Mouse (Mus musculus) liver, postnatal 0 days (tissue): ENCODE data around the gene Slc16a6.
A peak's percentile ranks its signal among the peaks of the same experiment; 100 is the strongest.

Source experiments
- CTCF ChIP-seq: sonication (generic); IDR thresholded peaks from 2 replicates; pipeline ENCODE4 v1.5.1; 2016; ENCODE audit warnings: antibody characterized with exemption, low read depth
- EP300 ChIP-seq: IDR thresholded peaks from 2 replicates; pipeline ENCODE4 v1.6.1; 2016; ENCODE audit warnings: antibody characterized with exemption, low read depth, mild to moderate bottlenecking

GRCm38 (mm10) chr11:109474086-109474742 lies 816 bp upstream of the Slc16a6 start:
- TF ChIP-seq CTCF (peak; percentile 11; the same call in 1 of the 2 replicates), EP300 (no peak)
